Mouse (Mus musculus) kidney, adult 8-10 months (tissue): ENCODE data around the gene Plxna4.

Source experiments
- DNase-seq, 2 experiments: peaks; one replicate each; pipeline ENCODE4 v3.0.0; 2022

Gene Plxna4

GRCm38 (mm10) chr6:32224007-32224703, 363.8 kb downstream of the Plxna4 start:
- DNase-seq, result no peak

- no peak for DNase-seq
These were observed 367.2 kb downstream of the Plxna4 start for GRCm38 (mm10) chr6:32220765-32221164.

DNA sequence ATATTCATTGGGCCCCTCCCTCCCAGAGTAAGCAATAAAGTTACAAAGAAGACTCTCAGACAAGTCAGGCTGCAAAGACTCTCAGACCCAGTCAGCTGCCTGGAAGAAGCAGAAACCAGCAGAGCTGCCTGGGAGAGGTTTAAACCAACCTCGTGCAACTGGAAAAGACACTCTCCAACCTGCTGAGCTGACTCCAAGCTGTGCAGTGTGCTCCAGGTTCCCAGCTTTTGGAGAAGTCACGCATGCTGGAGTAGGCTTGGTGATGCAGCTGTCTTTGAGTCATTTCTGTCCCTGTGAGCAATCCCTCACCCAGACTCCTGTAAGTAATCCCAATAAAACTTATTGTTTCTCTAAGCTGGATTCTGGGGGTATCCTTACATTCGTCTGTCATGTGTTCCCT, 369.4 kb downstream of the Plxna4 start:
- DNase-seq, result no peak

- peak in 1 of 2 experiments; percentile 14 for DNase-seq
These were observed 375.6 kb downstream of the Plxna4 start for GRCm38 (mm10) chr6:32212439-32212838.

DNA sequence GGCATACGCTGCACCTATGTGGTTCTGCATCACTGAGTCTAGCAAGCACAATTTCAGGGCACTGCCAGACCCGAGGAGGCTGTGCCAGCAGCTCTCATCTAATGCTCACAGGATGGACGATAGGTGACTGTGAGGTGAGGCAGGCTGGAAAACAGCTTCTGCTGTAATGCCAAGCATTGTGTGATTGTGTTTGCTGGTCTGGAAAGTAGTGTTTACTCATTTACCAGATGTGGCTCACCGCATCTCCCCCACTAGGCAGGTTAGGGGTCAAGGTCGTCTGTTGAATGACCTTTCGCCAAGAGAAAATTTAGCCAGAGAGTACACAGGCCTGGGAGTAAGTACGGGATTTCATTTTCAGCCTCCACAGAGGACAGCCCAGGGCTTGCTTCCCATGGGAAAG, 377.9 kb downstream of the Plxna4 start:
- peak; percentile 52 to 71 for DNase-seq

DNA sequence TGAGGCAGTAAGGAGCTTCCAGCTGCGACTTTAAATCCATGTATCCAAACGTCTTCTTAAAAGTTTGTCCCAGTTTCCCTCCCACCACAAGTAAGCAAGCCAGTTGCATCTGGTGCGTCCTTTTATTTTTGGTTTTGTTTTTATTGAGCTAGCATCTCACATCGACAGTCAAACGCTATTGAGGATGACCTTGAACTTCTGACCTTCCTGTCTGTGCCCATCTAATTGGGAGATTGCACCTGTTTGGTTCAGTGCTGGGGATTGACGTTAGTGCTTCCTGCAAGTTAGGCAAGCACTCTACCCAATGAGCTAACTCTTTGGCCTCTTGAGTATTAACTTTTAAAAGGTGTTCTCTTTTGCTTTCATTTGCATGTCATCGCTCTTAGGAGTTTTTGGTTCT, 379.0 kb downstream of the Plxna4 start:
- DNase-seq, result no peak

DNA sequence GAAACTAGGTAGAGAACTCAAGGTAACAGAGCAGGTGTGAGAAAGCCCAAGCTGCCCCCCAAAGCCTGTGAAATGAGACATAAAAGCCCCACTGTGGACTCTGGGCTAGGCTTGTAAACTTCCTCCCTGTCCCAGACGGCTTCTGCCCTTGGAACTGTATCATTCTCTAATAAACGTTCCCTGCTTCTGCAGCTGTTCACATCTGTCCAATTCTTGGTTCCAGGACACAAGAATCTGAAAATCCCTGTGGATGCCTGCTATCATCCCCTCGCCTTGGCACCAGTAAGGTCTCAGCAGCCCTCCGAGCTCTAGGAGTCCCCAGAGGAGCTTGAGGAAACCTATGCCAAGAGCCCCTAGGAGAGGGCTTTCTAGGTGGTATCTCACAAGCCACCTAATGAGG, 383.7 kb downstream of the Plxna4 start:
- no peak for DNase-seq

- no peak for DNase-seq
These were observed 384.6 kb downstream of the Plxna4 start for GRCm38 (mm10) chr6:32203389-32203788.

GRCm38 (mm10) chr6:32202664-32203192, 385.3 kb downstream of the Plxna4 start:
- DNase-seq, result peak in 1 of 2 experiments; percentile 49

GRCm38 (mm10) chr6:32201506-32201905, 386.5 kb downstream of the Plxna4 start:
- no peak for DNase-seq

GRCm38 (mm10) chr6:32199616-32200015, 388.4 kb downstream of the Plxna4 start:
- no peak for DNase-seq

- DNase-seq, result no peak
These were observed 391.1 kb downstream of the Plxna4 start for GRCm38 (mm10) chr6:32196913-32197312.

DNA sequence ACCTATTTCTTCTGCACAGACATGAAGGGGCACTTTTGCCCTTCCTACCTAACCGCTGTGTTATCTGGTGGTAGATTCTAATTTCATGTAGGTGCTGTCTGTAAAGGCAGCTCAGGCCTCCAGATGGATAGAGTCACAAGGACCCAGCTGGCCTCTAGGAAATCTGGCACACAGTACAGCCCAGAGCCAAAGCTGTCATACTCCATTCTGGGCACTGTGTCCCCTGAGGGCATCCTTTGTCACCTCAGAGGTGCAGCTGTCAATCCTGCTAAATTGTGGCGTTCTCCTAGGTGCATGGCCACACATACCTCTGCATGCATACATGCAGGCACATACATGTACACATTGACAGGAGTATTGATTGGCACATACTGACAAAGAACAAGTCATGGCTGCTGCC, 394.9 kb downstream of the Plxna4 start:
- DNase-seq, result no peak

DNA sequence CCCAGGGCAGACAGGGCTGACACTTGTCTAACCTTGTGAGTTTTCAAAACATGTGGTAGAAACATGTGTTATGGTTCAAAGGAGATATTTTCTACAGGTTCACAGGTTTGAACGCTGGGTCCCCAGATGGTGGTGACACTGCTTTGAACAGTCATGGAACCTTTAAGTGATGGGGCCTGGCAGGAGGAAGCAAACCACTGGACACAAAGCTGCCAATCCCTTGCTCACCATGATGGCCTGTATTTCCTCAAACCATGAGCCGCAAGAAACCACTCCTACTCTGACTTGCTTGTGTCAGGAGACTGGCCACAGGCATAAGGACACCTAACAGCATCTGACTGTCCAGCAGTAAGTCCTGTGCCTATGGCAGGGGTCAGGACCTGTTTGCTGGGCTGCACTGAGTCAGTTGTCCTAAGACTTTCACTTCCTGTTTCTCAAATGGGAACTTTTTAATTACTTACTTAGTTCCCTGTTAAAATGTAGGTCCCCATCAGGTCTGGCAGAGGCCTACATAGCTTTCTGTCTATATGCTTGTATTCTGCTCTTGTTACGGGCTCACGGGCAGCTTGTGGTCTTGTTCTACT, 403.5 kb downstream of the Plxna4 start:
- DNase-seq, result no peak

DNA sequence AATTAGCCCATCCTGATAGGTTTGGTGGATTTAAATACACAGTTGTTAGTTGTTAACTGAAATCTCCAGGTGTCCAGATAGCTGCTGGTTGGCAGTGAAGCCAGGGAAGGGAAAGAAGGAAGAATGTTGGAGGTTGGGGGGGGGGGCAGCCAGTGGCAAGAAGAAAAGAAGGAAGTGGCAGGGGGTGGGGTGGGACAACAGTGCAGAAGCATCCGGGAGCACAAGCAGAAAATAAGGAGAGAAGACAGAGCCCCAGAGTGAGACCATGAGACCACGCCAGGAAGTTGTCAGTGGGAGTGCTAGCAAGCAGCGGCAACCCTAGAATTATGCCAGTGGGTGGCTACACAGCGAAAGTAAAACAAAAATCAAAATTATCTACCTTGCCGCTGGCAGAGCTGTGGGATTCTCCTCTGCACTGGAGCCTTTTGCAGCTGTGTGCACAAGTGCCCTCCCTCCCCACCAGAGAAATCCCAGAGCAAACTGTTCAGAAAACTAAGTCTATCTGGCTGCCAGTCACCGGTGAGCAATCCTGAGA, 404.3 kb downstream of the Plxna4 start:
- no peak for DNase-seq

GRCm38 (mm10) chr6:32180012-32180358, 408.0 kb downstream of the Plxna4 start:
- DNase-seq, result no peak

DNA sequence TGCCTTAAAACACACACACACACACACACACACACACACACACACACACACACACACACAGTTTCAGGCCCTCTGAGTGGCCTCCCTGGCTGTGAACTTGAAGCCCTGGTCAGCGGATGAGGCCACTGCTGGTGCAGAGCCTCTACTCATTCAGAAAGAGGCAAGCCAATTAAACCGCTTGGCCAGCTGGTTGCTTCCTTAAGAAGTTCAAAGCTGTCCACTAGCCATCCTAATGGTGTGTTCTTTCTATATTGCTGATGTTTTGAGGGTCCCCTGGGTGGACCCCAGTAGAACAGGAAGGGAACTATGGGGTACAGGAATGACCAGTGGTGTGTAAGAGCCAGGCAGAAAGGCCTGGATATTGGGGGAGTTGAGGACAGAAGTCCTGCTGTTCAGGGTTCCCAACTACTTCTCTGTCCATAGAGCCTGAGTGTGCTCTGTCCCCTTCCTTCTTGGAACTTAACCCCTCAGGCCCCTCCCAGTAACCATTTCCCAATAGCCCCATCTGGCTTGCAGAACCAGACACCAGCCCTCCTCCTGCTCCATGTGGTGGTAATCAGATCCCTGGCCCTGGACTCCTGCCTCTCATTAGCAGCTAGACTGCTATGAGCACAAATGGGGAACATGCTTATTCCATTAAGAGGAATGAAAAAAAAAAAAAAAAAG, 408.5 kb downstream of the Plxna4 start:
- no peak for DNase-seq

DNA sequence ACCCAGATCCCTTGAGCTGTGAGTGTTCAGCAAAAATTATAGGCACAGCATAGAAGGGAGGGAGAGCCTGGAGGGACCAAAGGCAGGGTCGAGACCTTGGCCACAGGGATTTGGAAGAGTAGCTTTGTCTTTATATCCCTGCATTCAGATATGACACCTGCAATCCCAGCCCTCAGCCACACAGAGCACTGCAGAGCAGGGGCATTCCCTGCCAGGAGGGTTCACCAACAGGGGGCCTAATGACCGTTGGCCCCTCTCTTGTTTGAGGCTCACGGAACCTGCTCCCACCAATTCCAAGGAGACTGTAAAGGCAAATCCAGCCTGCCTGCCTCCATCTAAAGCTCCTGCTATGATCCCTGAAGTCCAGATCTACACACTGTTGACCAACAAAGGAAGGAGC, 410.1 kb downstream of the Plxna4 start:
- no peak for DNase-seq

- DNase-seq, result no peak
These were observed 420.3 kb downstream of the Plxna4 start for GRCm38 (mm10) chr6:32167725-32168124.

DNA sequence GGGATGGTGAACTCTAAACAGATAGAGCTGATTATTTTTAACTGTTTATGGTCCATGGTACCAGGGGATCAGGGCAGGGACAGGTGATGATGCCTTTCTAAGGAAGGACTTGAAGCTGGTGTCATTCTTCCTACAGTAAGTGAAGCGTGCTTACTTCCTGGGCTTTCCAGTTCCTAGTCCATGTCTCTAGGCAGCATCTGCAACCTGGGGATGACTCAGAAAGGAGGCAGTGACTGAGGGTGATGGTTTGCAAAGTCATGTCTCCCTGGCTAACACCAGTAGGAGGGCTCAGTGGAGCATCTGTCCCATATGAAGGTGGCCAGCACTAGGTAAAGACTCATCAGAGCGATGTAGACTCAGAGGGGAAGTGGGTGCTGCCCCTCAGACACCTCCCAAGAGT, 427.6 kb downstream of the Plxna4 start:
- no peak for DNase-seq

DNA sequence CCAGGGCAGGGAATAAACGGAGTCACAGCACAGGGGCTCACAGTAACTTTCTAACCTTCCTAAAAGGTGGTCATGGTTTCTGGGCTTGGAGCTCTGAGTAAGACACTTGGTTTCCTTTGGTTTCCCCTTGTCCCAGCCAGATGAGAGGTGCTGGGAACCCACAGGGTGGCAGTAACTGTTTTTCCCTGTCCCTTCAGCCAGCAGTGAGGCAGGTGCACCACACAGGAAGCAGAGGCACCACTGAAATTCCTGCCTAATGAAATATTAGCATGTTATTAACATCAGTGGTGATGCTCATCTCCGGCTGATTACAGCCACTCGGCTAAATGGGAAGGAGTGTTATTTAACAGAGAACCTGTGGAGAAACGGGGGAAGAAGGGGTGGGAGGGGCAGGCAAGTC, 428.1 kb downstream of the Plxna4 start:
- no peak for DNase-seq

- no peak for DNase-seq
These were observed 429.6 kb downstream of the Plxna4 start for GRCm38 (mm10) chr6:32158347-32158746.

- DNase-seq, result no peak
These were observed 434.8 kb downstream of the Plxna4 start for GRCm38 (mm10) chr6:32153170-32153569.

GRCm38 (mm10) chr6:32150836-32151235, 437.2 kb downstream of the Plxna4 start:
- no peak for DNase-seq
